Mouse (Mus musculus) liver, postnatal 0 days (tissue): ENCODE results near the gene Dock11.

Experiments used
- CTCF ChIP-seq: sonication (generic); IDR thresholded peaks from 2 replicates; pipeline ENCODE4 v1.5.1; 2016; ENCODE audit warnings: antibody characterized with exemption, low read depth
- EP300 ChIP-seq: IDR thresholded peaks from 2 replicates; pipeline ENCODE4 v1.6.1; 2016; ENCODE audit warnings: antibody characterized with exemption, low read depth, mild to moderate bottlenecking

GRCm38 (mm10) chrX:35930094-35930933, 41.7 kb downstream of the Dock11 start:
- TF ChIP-seq EP300 (no peak), CTCF (no peak)
